Mouse (Mus musculus) lung, postnatal 0 days (tissue): ENCODE measurements around the gene Magi1. TPM values are rescaled to one million over a fixed set of nuclear protein-coding genes. Genes with fewer than 3 reads are reported as not detected.

Experiments used
- ATAC-seq: fragments of 200-750 bp; cut with Nextera tagmentation; 2 replicates; pipeline ENCODE4 v1.8.0; 2017; ENCODE audit warnings: moderate library complexity
- DNase-seq: peaks from one replicate; pipeline ENCODE4 v3.0.0-alpha.2; 2016; ENCODE audit warnings: low spot score
- H3K27ac ChIP-seq: fragments of 300-500 bp; sonication (generic); 2 replicates; pipeline ENCODE4 v1.5.1; 2014; ENCODE audit warnings: antibody characterized with exemption, mild to moderate bottlenecking, low read length, mixed read lengths
- H3K27me3 ChIP-seq: fragments of 300-500 bp; sonication (generic); replicated peaks from 2 replicates; pipeline ENCODE4 v1.6.1; 2014; ENCODE audit warnings: low read length, mixed read lengths; ENCODE audit not compliant: insufficient read depth
- H3K36me3 ChIP-seq: fragments of 300-500 bp; sonication (generic); 2 replicates; pipeline ENCODE4 v1.6.1; 2014; ENCODE audit warnings: low read length, mixed read lengths; ENCODE audit not compliant: insufficient read depth
- H3K4me1 ChIP-seq: fragments of 300-500 bp; sonication (generic); 2 replicates; pipeline ENCODE4 v1.6.1; 2014; ENCODE audit warnings: antibody characterized with exemption, low read depth, low read length, mixed read lengths; ENCODE audit not compliant: insufficient read depth
- H3K4me2 ChIP-seq: fragments of 300-500 bp; sonication (generic); replicated peaks from 2 replicates; pipeline ENCODE4 v1.6.1; 2014; ENCODE audit warnings: low read depth, mild to moderate bottlenecking, low read length, moderate library complexity, mixed read lengths
- H3K4me3 ChIP-seq: fragments of 300-500 bp; sonication (generic); 2 replicates; pipeline ENCODE4 v1.5.1; 2014; ENCODE audit warnings: low read depth, low read length
- H3K9ac ChIP-seq: fragments of 300-500 bp; sonication (generic); replicated peaks from 2 replicates; pipeline ENCODE4 v1.6.1; 2014; ENCODE audit warnings: low read depth, mild to moderate bottlenecking
- H3K9me3 ChIP-seq: fragments of 300-500 bp; sonication (generic); 2 replicates; pipeline ENCODE4 v1.6.1; 2016; ENCODE audit warnings: low read length, mixed read lengths
- CTCF ChIP-seq: IDR thresholded peaks from 2 replicates; pipeline ENCODE4 v1.5.1; 2016; ENCODE audit warnings: antibody characterized with exemption, mild to moderate bottlenecking
- EP300 ChIP-seq: IDR thresholded peaks from 2 replicates; pipeline ENCODE4 v1.6.1; 2016; ENCODE audit warnings: antibody characterized with exemption, mild to moderate bottlenecking, control low read depth
- WGBS: fragments of 180-500 bp; shearing (Covaris S2); extraction: QIAGEN DNeasy Blood & Tissue Kit; methylation state at CpG from one replicate; pipeline ENCODE4 v1.1.7; 2014; 5-methylcytosine and 5-hydroxymethylcytosine counted together
- polyA plus RNA-seq: library from polyadenylated mRNA; unstranded; fragments of >200 nt; fragmentation: Nextera tagmentation; extraction: Ambion mirVana; gene quantifications from 2 replicates; pipeline ENCODE4 v1.2.1, GENCODE M21; 2015

The Magi1 gene
- polyA plus RNA-seq, 1 experiment from 2014 or later: 10.7 TPM

GRCm38 (mm10) chr6:94126763-94127162, 157.0 kb downstream of the Magi1 start:
- ATAC-seq: peak; percentile 82
- DNase-seq: peak; percentile 73
- TF ChIP-seq EP300 (peak; percentile 40; the same call in 1 of the 2 replicates), CTCF (0 out of 2 replicates have a peak, but pooled peaks have one; percentile 6)
- no peak overlapping the region for H3K27ac ChIP-seq
- WGBS: 34% methylated on average over 4 of the region's 4 CpGs
- H3K27me3 ChIP-seq: no peaks in the 10 kb centered on the region
- no peak overlapping the region for H3K4me3 ChIP-seq
- no peaks in the 10 kb centered on the region for H3K9me3 ChIP-seq
- no peaks in the 10 kb centered on the region for H3K36me3 ChIP-seq
- no peak overlapping the region for H3K9ac ChIP-seq
- H3K4me2 ChIP-seq: no peak overlapping the region
- H3K4me1 ChIP-seq: peaks cover 14% of the 10 kb centered on the region; the same call in 1 of the 2 replicates

GRCm38 (mm10) chr6:94125144-94125543, 158.6 kb downstream of the Magi1 start:
- Histone ChIP-seq H3K4me1 (peaks cover 14% of the 10 kb centered on the region; the same call in 1 of the 2 replicates), H3K9ac (no peak overlapping the region), H3K36me3 (no peaks in the 10 kb centered on the region), H3K4me3 (no peak overlapping the region), H3K9me3 (no peaks in the 10 kb centered on the region), H3K27me3 (no peaks in the 10 kb centered on the region), H3K27ac (no peak overlapping the region), H3K4me2 (no peak overlapping the region)
- ATAC-seq: no peak
- TF ChIP-seq EP300: no peak
- TF ChIP-seq CTCF: no peak
- no peak for DNase-seq
- 18% methylated on average over 6 of the region's 6 CpGs for WGBS

GRCm38 (mm10) chr6:94124279-94124678, 159.4 kb downstream of the Magi1 start:
- no peaks in the 10 kb centered on the region for H3K9me3 ChIP-seq
- no peak for DNase-seq
- H3K4me2 ChIP-seq: no peak overlapping the region
- H3K9ac ChIP-seq: no peak overlapping the region
- no peaks in the 10 kb centered on the region for H3K27me3 ChIP-seq
- TF ChIP-seq CTCF: no peak
- TF ChIP-seq EP300: no peak
- ATAC-seq: no peak
- peaks cover 14% of the 10 kb centered on the region; the same call in 1 of the 2 replicates for H3K4me1 ChIP-seq
- H3K36me3 ChIP-seq: no peaks in the 10 kb centered on the region
- H3K27ac ChIP-seq: no peak overlapping the region
- 27% methylated on average over 2 of the region's 2 CpGs for WGBS
- no peak overlapping the region for H3K4me3 ChIP-seq

- DNase-seq: no peak
- no peaks in the 10 kb centered on the region for H3K27me3 ChIP-seq
- no peak overlapping the region for H3K4me3 ChIP-seq
- H3K4me1 ChIP-seq: peaks cover 14% of the 10 kb centered on the region; the same call in 1 of the 2 replicates
- H3K9me3 ChIP-seq: no peaks in the 10 kb centered on the region
- no peak overlapping the region for H3K27ac ChIP-seq
- TF ChIP-seq CTCF (no peak), EP300 (no peak)
- H3K36me3 ChIP-seq: no peaks in the 10 kb centered on the region
- 65% methylated on average over 8 of the region's 8 CpGs for WGBS
- no peak for ATAC-seq
- no peak overlapping the region for H3K9ac ChIP-seq
- H3K4me2 ChIP-seq: no peak overlapping the region
Measured at GRCm38 (mm10) chr6:94122566-94123150, 161.1 kb downstream of the Magi1 start.

GRCm38 (mm10) chr6:94121488-94121887, 162.2 kb downstream of the Magi1 start:
- no peak overlapping the region for H3K9ac ChIP-seq
- H3K4me3 ChIP-seq: no peak overlapping the region
- whole genome bisulfite sequencing: 56% methylated on average over 5 of the region's 5 CpGs
- no peak for DNase-seq
- H3K27ac ChIP-seq: no peak overlapping the region
- H3K4me1 ChIP-seq: peaks cover 13% of the 10 kb centered on the region; the same call in 1 of the 2 replicates
- no peak for ATAC-seq
- H3K36me3 ChIP-seq: no peaks in the 10 kb centered on the region
- H3K27me3 ChIP-seq: no peaks in the 10 kb centered on the region
- TF ChIP-seq EP300 (no peak), CTCF (no peak)
- H3K4me2 ChIP-seq: no peak overlapping the region
- no peaks in the 10 kb centered on the region for H3K9me3 ChIP-seq

GRCm38 (mm10) chr6:94116434-94117432, 167.0 kb downstream of the Magi1 start:
- ATAC-seq (no peak), DNase-seq (no peak)
- no peaks in the 10 kb centered on the region for H3K27me3 ChIP-seq
- H3K4me3 ChIP-seq: no peak overlapping the region
- H3K9ac ChIP-seq: no peak overlapping the region
- no peaks in the 10 kb centered on the region for H3K36me3 ChIP-seq
- TF ChIP-seq EP300 (no peak), CTCF (no peak)
- H3K4me2 ChIP-seq: no peak overlapping the region
- H3K4me1 ChIP-seq: no peaks in the 10 kb centered on the region
- H3K9me3 ChIP-seq: no peaks in the 10 kb centered on the region
- WGBS: 87% methylated on average over 6 of the region's 6 CpGs
- no peak overlapping the region for H3K27ac ChIP-seq
